Mouse (Mus musculus): ENCODE measurements around the gene Doc2g. TPM values are rescaled to one million over a fixed set of nuclear protein-coding genes. Genes with fewer than 3 reads are reported as not detected.
"Not testable (repeated sequence)": the region's sequence is repeated elsewhere in the genome, so short reads cannot be mapped to it uniquely, and the experiment has no call there.

Gene Doc2g
- polyA plus RNA-seq, 1 experiment from 2014 or later: 64.5 TPM

DNA sequence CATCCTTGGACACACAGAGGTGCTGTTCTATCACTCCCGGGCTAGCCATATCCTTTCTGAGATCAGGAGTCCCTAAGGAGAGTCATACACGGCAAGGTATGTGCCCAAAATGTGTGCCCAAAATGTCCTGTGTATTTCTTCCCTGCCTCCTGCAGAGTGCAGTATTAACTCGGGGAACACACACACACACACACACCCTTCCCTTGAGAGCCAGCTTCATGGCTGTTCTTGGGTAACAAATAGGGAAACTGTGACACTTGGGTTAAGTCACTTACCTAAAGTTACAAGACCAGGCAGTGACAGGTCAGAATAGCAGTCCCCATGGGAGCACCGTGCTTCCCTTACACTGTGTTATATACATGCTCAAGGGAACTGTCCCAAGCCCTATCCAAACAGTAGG, 39.1 kb upstream of the Doc2g start:
- Histone ChIP-seq H3K4me3 (ENCODE audit: low read depth, low read length) (no peak overlapping the region), H3K4me2 (no peak overlapping the region), H3K4me1 (ENCODE audit: control insufficient read depth, insufficient read depth, low read length) (peaks cover 9% of the 10 kb centered on the region), H3K27ac (ENCODE audit: low read depth, low read length) (no peak overlapping the region), H3K9ac (ENCODE audit: low read depth, low read length) (no peak overlapping the region), H3K27me3 (ENCODE audit: control insufficient read depth, insufficient read depth, low read length) (peaks cover 2% of the 10 kb centered on the region; the same call in 1 of the 2 replicates), H3K9me3 (replicated peaks; ENCODE audit: control insufficient read depth, low read length) (no peaks in the 10 kb centered on the region), H3K36me3 (ENCODE audit: control insufficient read depth, insufficient read depth, low read length) (no peaks in the 10 kb centered on the region)
- WGBS (ENCODE audit: insufficient replicate concordance): 68% methylated on average over 4 of the region's 4 CpGs
- no peak for ATAC-seq (replicated peaks; ENCODE audit: insufficient number of reproducible peaks, low FRiP score, low TSS enrichment)

DNA sequence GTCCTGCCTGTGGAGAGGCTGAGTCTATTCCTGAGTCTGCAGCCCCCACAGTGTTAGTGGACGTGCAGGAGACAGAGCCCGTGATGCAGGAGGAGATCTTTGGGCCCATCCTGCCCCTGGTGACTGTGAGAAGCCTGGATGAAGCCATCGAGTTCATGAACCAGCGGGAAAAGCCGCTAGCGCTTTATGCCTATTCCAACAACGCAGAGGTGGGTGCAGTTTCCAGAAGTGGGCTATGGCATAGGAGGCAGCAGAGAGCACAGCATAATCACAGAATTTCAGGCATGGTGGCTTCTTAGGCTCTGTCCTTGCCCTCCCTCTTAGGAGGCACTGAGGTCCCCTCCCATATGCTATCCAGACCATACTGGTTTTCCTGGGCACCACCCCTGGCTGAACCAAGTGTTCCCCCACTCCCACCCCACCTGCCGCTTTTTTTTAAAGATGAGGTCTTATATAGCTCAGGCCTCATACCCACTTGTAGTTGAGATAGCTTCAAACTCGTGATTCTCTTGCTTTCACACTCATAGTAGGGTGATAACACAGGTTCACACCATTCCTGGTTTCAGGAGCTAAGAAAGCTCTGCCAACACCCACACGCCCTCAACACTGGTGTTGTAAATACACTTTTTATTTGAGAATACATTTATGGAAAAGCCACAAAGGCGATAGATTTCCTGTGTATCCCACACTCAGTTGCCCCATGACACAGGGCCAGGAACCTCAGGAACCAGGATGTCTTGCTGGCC, 36.6 kb upstream of the Doc2g start:
- WGBS (ENCODE audit: insufficient replicate concordance): 71% methylated on average over 11 of the region's 11 CpGs
- H3K9me3 ChIP-seq (replicated peaks; ENCODE audit: control insufficient read depth, low read length): no peaks in the 10 kb centered on the region
- ATAC-seq (replicated peaks; ENCODE audit: insufficient number of reproducible peaks, low FRiP score, low TSS enrichment): no peak
- no peaks in the 10 kb centered on the region for H3K36me3 ChIP-seq (ENCODE audit: control insufficient read depth, insufficient read depth, low read length)
- H3K9ac ChIP-seq (ENCODE audit: low read depth, low read length): no peak overlapping the region
- peaks cover 8% of the 10 kb centered on the region for H3K27me3 ChIP-seq (ENCODE audit: control insufficient read depth, insufficient read depth, low read length)
- no peak overlapping the region for H3K4me3 ChIP-seq (ENCODE audit: low read depth, low read length)
- H3K4me2 ChIP-seq: no peak overlapping the region
- peaks cover 10% of the 10 kb centered on the region for H3K4me1 ChIP-seq (ENCODE audit: control insufficient read depth, insufficient read depth, low read length)
- H3K27ac ChIP-seq (ENCODE audit: low read depth, low read length): no peak overlapping the region

- ATAC-seq (replicated peaks; ENCODE audit: insufficient number of reproducible peaks, low FRiP score, low TSS enrichment): no peak
- H3K36me3 ChIP-seq (ENCODE audit: control insufficient read depth, insufficient read depth, low read length): no peaks in the 10 kb centered on the region
- H3K9me3 ChIP-seq (replicated peaks; ENCODE audit: control insufficient read depth, low read length): no peaks in the 10 kb centered on the region
- H3K4me2 ChIP-seq: no peak overlapping the region
- H3K27me3 ChIP-seq (ENCODE audit: control insufficient read depth, insufficient read depth, low read length): peaks cover 8% of the 10 kb centered on the region
- H3K4me1 ChIP-seq (ENCODE audit: control insufficient read depth, insufficient read depth, low read length): peaks cover 10% of the 10 kb centered on the region
- H3K9ac ChIP-seq (ENCODE audit: low read depth, low read length): no peak overlapping the region
- 22% methylated on average over 3 of the region's 3 CpGs for WGBS (ENCODE audit: insufficient replicate concordance)
- no peak overlapping the region for H3K27ac ChIP-seq (ENCODE audit: low read depth, low read length)
- no peak overlapping the region for H3K4me3 ChIP-seq (ENCODE audit: low read depth, low read length)
These were observed 35.9 kb upstream of the Doc2g start for GRCm38 (mm10) chr19:3967258-3967657.

DNA sequence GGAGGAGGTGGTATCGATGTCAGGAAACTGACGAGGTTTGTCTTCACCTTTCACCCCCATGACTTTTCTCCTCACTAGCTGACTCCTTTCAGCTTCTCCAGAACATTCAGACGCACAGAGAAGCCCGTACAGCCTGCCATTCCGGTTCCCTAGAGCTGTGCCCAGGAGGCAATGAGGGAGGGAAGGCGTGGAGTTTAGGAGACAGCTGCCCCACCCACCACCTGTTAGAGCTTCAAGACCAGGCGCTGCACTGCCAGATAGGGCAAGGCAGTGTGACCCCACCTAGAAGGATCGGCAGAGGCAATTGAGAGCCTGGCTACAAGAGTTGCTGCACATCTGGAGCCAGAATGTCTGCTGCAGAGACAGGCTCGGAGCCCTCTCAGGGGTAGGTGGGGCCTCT, 30.9 kb upstream of the Doc2g start, which contains the start of gene Aldh3b2:
Gene Aldh3b2 (plus strand): TSS at position 100 of the 400 bp plus-strand sequence.
- H3K4me2 ChIP-seq: no peak within 1 kb of the TSS
- no peaks in the 10 kb centered on the region for H3K9me3 ChIP-seq (replicated peaks; ENCODE audit: control insufficient read depth, low read length)
- 37% methylated on average over 9 of the region's 9 CpGs for WGBS (ENCODE audit: insufficient replicate concordance)
- no peak within 1 kb of the TSS for H3K9ac ChIP-seq (ENCODE audit: low read depth, low read length)
- H3K27ac ChIP-seq (ENCODE audit: low read depth, low read length): no peak within 1 kb of the TSS
- H3K36me3 ChIP-seq (ENCODE audit: control insufficient read depth, insufficient read depth, low read length): no peaks in the 10 kb centered on the region
- no peak within 1 kb of the TSS for H3K4me3 ChIP-seq (ENCODE audit: low read depth, low read length)
- no peak for ATAC-seq (replicated peaks; ENCODE audit: insufficient number of reproducible peaks, low FRiP score, low TSS enrichment)
- peaks cover 8% of the 10 kb centered on the region for H3K4me1 ChIP-seq (ENCODE audit: control insufficient read depth, insufficient read depth, low read length)
- peaks cover 6% of the 10 kb centered on the region for H3K27me3 ChIP-seq (ENCODE audit: control insufficient read depth, insufficient read depth, low read length)

- H3K9ac ChIP-seq (ENCODE audit: low read depth, low read length); H3K27me3 ChIP-seq (ENCODE audit: control insufficient read depth, insufficient read depth, low read length); H3K4me2 ChIP-seq; H3K36me3 ChIP-seq (ENCODE audit: control insufficient read depth, insufficient read depth, low read length); H3K4me1 ChIP-seq (ENCODE audit: control insufficient read depth, insufficient read depth, low read length); ATAC-seq (replicated peaks; ENCODE audit: insufficient number of reproducible peaks, low FRiP score, low TSS enrichment); H3K27ac ChIP-seq (ENCODE audit: low read depth, low read length); H3K9me3 ChIP-seq (replicated peaks; ENCODE audit: control insufficient read depth, low read length); H3K4me3 ChIP-seq (ENCODE audit: low read depth, low read length): not testable (repeated sequence)
- WGBS (ENCODE audit: insufficient replicate concordance): 76% methylated on average over 6 of the region's 6 CpGs
These were observed 28.5 kb upstream of the Doc2g start for GRCm38 (mm10) chr19:3974608-3975007.

GRCm38 (mm10) chr19:3975866-3976265, 27.2 kb upstream of the Doc2g start:
- Histone ChIP-seq H3K9ac (ENCODE audit: low read depth, low read length) (no peak overlapping the region), H3K4me3 (ENCODE audit: low read depth, low read length) (no peak overlapping the region), H3K4me2 (no peak overlapping the region), H3K36me3 (ENCODE audit: control insufficient read depth, insufficient read depth, low read length) (no peaks in the 10 kb centered on the region), H3K9me3 (replicated peaks; ENCODE audit: control insufficient read depth, low read length) (no peaks in the 10 kb centered on the region), H3K4me1 (ENCODE audit: control insufficient read depth, insufficient read depth, low read length) (no peaks in the 10 kb centered on the region), H3K27ac (ENCODE audit: low read depth, low read length) (no peak overlapping the region), H3K27me3 (ENCODE audit: control insufficient read depth, insufficient read depth, low read length) (no peaks in the 10 kb centered on the region)
- no peak for ATAC-seq (replicated peaks; ENCODE audit: insufficient number of reproducible peaks, low FRiP score, low TSS enrichment)
- WGBS (ENCODE audit: insufficient replicate concordance): 65% methylated on average over 2 of the region's 2 CpGs

GRCm38 (mm10) chr19:3980309-3980708, 22.8 kb upstream of the Doc2g start:
- Histone ChIP-seq H3K9ac (ENCODE audit: low read depth, low read length) (no peak overlapping the region), H3K4me3 (ENCODE audit: low read depth, low read length) (no peak overlapping the region), H3K4me1 (ENCODE audit: control insufficient read depth, insufficient read depth, low read length) (peaks cover 9% of the 10 kb centered on the region), H3K9me3 (replicated peaks; ENCODE audit: control insufficient read depth, low read length) (no peaks in the 10 kb centered on the region), H3K36me3 (ENCODE audit: control insufficient read depth, insufficient read depth, low read length) (no peaks in the 10 kb centered on the region), H3K27ac (ENCODE audit: low read depth, low read length) (no peak overlapping the region), H3K27me3 (ENCODE audit: control insufficient read depth, insufficient read depth, low read length) (no peaks in the 10 kb centered on the region), H3K4me2 (no peak overlapping the region)
- WGBS (ENCODE audit: insufficient replicate concordance): 16% methylated on average over 4 of the region's 4 CpGs
- no peak for ATAC-seq (replicated peaks; ENCODE audit: insufficient number of reproducible peaks, low FRiP score, low TSS enrichment)

- ATAC-seq (replicated peaks; ENCODE audit: insufficient number of reproducible peaks, low FRiP score, low TSS enrichment): no peak
- no peaks in the 10 kb centered on the region for H3K9me3 ChIP-seq (replicated peaks; ENCODE audit: control insufficient read depth, low read length)
- H3K27me3 ChIP-seq (ENCODE audit: control insufficient read depth, insufficient read depth, low read length): no peaks in the 10 kb centered on the region
- H3K9ac ChIP-seq (ENCODE audit: low read depth, low read length): no peak overlapping the region
- 75% methylated on average over 9 of the region's 9 CpGs for WGBS (ENCODE audit: insufficient replicate concordance)
- no peaks in the 10 kb centered on the region for H3K36me3 ChIP-seq (ENCODE audit: control insufficient read depth, insufficient read depth, low read length)
- H3K27ac ChIP-seq (ENCODE audit: low read depth, low read length): no peak overlapping the region
- no peak overlapping the region for H3K4me2 ChIP-seq
- H3K4me3 ChIP-seq (ENCODE audit: low read depth, low read length): no peak overlapping the region
- H3K4me1 ChIP-seq (ENCODE audit: control insufficient read depth, insufficient read depth, low read length): peaks cover 15% of the 10 kb centered on the region
These were observed 22.2 kb upstream of the Doc2g start for GRCm38 (mm10) chr19:3980917-3981316.
